Mouse (Mus musculus) layer of hippocampus, adult 18-20 months (tissue): Measurements from ENCODE around the gene H2al2b. TPM values are rescaled to one million over a fixed set of nuclear protein-coding genes. Genes with fewer than 3 reads are reported as not detected.
"Not testable (repeated sequence)": the region's sequence is repeated elsewhere in the genome, so short reads cannot be mapped to it uniquely, and the experiment has no call there.

ENCODE experiments used
- DNase-seq, 2 experiments: peaks; one replicate each; pipeline ENCODE4 v3.0.0; 2022; ENCODE audit warnings: low spot score in 2 of 2
- long read RNA-seq: library from polyadenylated mRNA; stranded (forward); transcript quantifications from one replicate; pipeline ENCODE4 v2.0.0, GENCODE M21; 2021
- total RNA-seq, 2 experiments: library from RNA; stranded (reverse); gene quantifications; 2 replicates each; pipeline ENCODE4 v1.2.3; 2021

H2al2b gene
- total RNA-seq = not detected
- long read RNA-seq = 0 reads

GRCm38 (mm10) chrY:2720574-2720973 lies at the start of gene H2al2b:
TSS of gene H2al2b (minus strand) at chrY:2720674.
- DNase-seq = not testable (repeated sequence)

Other genes with a start within 250 kb of the H2al2b start
- not detected for gene H2al2c, start 121.6 kb downstream of the H2al2b start, total RNA-seq
- gene Sry, start 57.0 kb downstream of the H2al2b start, total RNA-seq = not detected
- not detected for gene Gm4064, start 75.5 kb upstream of the H2al2b start, total RNA-seq
- gene Rbmy, start 110.0 kb upstream of the H2al2b start, total RNA-seq = not detected
- gene Gm10256, start 110.0 kb upstream of the H2al2b start, total RNA-seq = not detected
- gene Gm10352, start 180.3 kb upstream of the H2al2b start, total RNA-seq = not detected
- gene Gm29289, start 211.9 kb upstream of the H2al2b start, total RNA-seq = not detected